Mouse (Mus musculus) mouse embryonic stem cell (cell line): ENCODE measurements around the gene Hdac4.

Source experiments
- in situ Hi-C, 2 experiments: fragments of 300-500 bp; cut with MboI; formaldehyde crosslinking; loops; 1 replicate in 1 of 2; 3 replicates in 1 of 2; pipeline ENCODE4 v1.14.3; 2019 to 2020; ENCODE audit warnings: low sequenced_read_pairs in 2 of 2, low pct_unique_long_range_greater_than_20kb in 1 of 2, mixed read lengths in 1 of 2; ENCODE audit not compliant: unreplicated experiment in 1 of 2

Gene Hdac4

DNA sequence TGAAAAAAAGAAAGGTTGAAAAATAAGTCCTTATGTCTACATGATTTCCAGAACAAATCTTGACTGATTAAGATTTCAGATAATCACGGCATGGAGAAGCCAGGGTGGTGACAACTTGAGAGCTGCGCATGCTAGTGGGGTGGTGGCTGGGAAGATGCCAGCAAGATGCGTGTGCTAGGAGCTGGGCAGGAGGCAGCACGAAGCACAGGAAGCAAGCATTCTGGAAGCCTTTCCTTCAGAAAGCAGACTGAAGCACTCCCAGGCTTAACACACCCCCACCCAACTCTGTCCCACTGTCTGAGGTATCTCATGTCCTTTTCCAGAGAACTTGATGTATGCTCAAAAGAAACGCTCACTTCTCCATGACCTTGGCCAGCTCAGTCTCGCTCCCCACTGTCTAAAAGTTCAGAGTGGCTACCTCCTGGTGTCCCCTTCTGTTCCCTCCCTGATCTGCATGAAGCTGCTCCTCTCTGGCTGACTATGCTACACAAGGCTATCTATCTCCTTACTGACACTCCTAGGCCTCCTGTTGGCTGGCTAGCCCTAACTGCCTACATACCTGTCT, 52.1 kb downstream of the Hdac4 start:
- in situ Hi-C loops: no loop called here

DNA sequence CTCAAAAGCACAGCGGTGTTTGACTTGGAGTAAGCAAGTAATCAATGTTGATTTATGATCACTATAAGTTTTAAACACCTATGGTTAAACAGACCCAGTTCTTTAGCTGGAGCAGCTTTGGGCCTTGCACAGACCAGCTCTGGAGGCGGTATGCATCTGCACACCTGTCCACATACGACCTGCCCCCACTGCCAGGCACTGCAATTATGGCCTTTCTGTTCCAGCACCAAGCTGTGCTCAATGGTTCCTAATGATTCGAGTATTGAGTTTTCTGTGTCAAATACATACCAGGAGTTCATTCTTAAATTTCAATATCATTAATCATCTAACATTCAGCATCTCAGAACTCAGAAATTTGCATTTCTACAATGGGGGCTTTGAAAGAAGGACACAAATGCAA, 52.7 kb downstream of the Hdac4 start:
- in situ Hi-C loops: no loop called here

DNA sequence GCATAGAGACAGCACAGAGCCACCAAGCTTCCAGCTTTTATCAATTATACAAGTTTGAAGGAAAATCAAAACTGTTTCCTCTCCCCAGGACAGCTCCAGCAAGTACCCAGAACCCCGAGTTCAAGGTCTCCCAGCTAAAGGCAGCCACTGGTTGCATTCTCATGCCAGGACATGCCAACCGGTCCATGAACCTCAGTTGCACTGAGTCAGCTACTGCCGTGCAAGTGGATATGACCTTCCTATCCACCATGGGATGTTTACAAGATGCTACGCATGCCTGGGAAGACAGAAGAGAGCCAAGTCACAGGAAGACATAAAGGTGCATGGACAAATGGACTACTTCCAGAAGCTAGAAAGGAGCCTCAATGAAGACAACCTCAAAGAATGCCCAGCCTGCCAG, 56.5 kb downstream of the Hdac4 start:
- in situ Hi-C loops: no loop called here

DNA sequence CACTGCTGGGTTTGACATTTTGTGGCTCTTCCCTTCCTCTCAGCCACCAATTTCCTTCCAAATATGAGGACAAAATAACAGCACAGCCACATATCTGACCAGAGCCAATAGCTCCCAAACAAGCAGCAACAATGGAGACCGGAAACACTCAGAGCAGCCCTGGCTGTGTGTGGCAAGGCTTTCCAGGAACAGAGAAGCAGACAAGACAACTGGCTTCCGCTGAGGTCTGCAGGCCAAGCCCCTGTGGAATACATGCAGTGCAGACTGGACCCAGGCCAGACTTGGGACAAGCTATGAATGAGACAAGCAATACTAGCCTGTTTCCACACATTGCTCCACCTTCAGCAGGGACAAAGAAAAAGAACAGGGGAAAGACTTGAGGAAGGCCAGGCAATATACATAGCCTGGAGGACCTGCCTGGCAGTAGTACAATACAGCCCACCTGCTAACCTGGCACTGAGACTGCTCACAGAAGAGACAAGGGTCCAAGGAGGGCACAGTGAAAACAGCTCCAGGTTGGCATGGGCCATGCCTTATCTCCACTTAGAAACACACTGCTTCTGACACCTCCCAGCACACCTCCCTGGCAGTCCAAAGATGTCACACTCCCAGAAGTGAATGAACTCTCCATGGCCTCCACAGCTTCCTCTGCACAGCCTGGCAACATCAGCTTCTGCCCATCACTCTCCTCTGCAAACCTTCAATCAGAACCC, 58.2 kb downstream of the Hdac4 start:
- in situ Hi-C loops: no loop called here

DNA sequence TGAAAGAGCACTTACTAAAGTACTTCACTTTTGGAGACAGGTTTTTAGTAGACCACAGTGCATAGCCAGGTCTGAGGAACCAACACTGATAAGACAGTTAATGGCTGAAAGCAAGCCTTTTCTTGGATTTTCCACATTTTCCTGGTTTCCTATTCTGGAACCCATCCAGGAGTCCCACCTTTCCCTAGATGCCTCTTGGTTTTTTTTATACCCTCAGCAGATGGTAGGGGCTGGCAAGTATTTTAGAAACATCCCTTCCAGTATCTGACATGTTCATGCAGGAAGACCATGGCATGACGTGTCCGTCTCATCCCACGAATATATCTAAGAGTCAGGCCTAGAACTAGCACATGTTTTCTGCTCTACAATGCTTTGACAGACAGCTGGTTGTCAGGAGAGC, 59.1 kb downstream of the Hdac4 start:
- in situ Hi-C loops: no loop called here

DNA sequence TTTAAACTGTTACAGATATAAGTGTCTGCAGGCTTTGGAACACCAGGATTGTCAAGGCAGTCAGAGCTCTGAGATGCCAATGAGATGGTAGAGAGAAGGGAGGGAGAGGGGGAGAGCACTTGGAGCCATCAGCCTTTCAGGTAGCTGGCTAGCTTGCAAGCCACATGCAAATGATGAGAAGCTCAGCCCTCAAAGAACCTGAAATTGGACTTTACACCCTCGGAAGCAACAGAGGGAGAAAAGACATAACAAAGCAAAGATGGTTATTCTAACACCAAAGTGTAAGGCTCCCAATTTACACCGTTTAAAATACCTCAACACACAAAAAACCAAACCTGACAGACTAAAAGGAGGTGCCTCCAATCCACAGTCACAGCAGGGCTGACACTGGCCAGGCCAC, 63.3 kb downstream of the Hdac4 start:
- in situ Hi-C loops: no loop called here

DNA sequence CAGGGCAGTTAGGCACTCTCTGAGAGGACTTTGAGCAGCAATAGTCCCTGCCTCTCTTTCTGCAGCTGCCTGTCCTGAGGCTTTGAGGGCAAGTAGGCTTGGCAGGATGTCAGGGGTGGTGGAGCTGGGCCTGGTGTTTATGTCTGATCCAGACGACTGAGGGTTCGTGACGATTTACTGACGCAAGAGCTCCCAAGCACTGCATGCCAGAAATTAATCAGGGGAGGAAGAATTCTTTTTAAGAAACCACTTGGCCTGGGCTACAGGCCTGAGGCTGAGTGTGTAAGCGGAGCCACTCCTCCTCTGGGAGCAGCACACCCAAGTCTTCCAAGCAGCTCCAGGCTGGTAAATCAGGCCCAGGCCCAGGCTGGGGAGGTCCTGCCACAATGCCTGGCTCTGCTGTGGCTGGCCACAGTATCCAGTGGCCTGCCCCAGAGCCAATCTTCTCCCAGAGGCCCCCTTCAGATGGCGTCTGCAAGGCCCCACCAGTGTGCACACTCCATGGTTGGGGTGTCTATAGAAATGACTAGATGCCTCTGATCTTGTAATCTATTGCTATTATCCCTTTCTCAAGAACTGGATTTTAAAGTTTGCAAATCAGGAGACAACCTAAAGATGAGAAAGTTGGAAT, 64.9 kb downstream of the Hdac4 start:
- in situ Hi-C loops: no loop called here

DNA sequence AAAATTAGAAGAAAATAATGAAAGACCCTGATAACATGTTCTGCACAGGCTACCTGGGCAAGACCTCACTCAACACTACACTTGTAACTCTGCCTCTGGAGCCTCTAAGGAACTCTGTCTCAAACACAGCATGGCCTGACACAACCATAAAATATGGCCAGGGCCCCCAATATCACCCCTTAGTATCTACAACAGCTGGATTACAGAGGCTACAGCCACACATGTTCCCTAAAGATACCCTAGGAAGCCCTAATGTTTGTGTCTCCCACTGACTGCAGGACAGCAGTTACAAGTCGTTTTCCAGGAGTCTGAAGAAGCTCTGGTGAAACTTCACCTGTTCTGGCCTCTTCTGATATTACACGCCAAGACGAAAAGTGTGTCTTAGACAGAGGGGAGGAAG, 65.7 kb downstream of the Hdac4 start:
- in situ Hi-C loops: no loop called here

DNA sequence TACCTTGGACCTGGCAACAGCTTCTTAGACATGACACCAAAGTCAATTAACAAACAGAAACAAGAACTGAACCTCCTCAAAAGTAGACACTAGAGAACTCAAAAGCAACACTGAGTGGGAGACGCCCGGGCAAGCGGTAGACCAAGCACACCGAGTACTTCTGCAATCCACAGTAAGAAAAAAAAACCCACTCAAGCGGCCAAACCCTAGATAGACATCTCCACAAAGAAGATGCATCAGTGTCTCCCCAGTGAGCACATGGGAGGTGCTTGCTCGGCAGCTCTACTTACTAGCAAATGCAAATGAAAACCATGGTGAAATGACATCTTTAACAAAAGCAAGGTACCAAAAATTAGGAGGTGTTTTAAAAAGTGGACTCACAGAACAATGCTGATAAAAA, 67.7 kb downstream of the Hdac4 start:
- in situ Hi-C loops: no loop called here

DNA sequence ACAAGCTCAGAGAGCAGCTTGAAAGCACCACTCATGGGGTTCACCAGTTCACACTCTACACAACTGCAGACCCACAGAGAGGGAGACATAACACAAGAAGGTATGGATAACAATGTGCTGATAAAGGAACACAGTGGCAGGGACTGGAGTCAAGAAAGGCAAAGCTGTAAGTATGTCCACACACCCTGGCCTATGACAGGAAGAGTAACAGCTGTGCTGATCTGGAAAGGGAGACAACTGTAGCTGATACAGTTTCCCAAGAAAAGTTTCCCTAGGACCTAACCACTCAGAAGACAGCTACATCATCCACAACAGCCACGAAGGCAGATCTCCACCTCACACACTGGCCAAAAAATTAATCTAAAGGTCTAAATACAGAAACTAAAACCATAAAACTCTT, 68.1 kb downstream of the Hdac4 start:
- in situ Hi-C loops: no loop called here

DNA sequence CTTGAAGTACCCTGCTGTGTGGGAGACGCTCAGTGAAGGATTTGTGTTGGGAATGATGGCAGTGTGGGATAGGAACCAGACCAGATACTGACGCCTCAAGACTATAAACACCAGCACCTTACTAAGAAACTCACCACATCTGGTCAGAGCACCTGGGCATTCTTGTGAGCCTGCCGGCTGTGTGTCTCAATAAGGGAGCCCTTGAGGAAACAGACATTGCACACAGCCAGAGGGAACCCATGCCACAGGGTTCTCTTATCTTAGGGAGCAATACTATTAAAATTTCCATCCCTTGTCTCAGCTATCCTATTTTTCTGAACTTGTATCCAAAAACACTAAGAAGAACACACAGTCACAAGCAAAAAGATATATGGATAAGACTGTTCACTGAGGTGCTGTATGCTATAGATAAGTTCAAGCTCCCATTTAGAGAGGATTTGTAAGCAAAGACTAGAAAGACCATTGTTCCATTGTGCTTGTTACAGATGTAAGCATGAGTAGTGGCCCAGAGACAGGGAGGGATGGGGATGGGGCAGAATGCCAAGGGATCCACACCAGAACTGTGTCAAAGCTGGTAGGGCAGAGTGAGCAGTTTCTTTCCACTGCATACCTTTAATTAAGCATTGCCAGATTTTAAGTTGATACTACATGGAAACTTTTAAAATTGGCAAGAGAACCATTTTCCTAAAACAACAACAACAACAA, 70.8 kb downstream of the Hdac4 start:
- in situ Hi-C loops: no loop called here

DNA sequence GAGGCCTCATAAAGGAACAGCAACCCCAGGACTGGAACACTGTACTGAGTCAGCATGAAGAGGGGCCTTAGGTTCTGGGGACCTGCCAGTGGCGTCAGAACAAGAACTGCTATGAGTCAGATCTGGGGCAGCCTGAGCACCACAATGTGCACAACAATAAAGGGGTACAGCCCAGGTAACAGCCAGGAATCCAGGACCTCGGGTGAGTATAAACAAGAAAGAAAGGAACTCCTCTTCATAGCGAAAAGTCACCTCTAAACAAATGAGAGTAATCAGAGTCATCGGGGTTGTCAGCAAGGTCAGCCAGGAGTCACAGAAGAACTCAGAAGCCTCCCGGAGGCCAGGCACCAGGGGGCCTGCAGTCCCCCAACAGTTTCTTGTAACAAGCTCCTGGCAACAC, 76.2 kb downstream of the Hdac4 start:
- in situ Hi-C loops: no loop called here

DNA sequence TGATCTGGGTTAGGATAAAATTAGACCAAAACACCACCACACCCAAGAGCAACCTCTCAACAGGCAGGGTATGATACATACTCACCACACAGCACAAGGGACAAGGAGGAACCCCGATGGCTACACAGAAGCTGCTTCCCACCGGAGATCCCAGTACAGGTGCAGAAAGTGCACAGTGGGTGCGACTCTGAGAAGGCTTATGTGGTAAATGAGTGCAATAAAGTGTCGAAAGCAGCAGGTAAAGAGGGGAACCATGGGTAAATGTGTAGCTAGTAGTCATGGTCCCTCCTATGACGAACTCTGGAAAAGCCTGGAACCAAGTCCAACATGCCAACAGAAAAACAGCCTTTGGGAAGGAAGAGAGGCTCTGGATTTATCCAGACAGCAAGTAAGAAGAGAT, 77.9 kb downstream of the Hdac4 start:
- in situ Hi-C loops: no loop called here

DNA sequence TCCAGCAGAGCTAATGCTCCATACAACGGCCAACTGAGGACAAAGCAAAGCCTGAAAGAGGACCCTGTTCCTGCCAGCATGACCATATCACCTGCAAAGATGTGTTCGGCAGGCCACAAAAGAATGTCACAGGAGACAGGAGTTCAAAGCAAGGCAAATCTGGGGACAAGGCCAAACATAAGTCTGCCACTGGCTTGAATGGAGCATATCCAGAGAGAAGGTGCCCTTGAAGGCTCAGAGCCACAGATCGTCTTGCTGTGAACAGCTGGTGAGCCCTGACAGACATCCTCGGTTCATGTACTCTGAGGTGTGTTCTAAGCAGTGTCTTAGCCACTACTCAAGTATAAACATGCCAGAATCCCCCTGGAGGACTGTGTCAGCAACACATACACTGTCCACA, 79.3 kb downstream of the Hdac4 start:
- in situ Hi-C loops: no loop called here

DNA sequence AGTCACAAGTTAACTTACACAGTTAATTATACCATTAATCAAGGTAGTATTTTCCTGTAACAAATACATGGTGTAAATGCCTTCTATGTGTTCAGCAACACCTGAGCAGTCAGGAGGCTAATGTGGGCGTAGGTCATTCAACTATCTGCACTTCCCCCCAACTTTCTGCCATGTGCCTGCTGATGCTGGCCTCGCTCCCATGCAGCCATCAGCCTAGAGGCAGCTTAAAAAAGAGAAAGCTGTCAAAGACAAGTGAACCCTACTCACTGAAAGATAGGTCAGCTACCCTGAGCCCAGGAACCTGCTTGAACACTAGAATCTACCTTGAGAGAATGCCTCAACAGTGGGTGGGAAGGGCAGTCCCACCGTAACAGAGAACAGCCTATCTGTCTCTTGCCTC, 81.4 kb downstream of the Hdac4 start:
- in situ Hi-C loops: no loop called here

DNA sequence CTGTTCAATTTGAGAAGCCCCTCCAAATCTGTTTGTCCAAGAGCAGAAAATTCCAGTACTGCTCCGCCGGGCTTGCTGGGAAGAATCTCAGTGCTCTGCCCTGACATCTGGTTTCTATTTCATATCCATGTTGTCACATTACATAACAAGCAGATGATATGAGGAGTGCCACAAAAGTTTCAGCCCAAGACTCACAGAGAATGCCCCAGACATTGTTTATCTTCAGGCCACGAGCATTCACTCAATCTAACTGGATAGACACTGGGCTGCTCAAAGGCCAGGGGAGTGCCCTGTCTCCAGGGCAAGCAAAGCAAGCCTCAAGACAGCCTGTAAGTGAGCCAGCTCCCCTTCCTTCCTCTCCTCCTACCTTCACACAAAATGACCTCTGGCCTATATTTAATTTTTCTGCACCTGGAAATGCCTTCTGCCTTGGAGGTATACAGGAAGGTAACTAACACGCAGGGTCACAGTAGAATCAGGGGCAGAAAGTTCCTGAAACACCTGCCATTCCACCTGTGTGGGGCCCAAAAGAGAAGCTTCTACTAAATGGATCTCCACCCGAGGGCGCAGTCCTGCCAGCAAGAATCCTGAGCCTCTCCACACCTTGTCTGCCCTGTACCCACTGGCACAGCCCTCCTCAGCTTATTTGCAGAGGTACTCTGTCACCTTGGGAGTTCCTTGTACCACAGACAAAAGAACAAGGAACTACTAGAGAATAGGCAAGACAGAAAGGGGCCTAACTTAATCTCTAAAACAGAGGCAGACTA, 82.1 kb downstream of the Hdac4 start:
- in situ Hi-C loops: no loop called here

DNA sequence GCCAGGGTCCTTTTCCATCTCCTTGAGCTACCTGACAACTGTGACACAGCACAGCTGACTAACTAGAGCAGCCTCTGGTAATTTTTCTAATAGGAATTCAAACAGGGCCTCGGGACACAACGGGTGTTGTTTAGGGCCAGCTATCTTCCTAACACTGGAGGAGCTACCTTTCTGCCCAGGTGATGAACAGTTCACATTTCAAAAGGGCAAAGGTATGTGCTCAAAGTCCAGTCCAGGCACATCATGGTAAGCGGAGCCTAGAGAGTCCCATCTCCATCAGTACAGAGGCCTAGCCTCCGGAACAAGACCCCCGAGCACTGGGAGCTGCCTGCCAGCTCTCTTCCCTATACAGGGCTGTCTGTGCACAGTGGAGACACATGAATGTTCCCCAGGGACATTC, 82.9 kb downstream of the Hdac4 start:
- in situ Hi-C loops: no loop called here

DNA sequence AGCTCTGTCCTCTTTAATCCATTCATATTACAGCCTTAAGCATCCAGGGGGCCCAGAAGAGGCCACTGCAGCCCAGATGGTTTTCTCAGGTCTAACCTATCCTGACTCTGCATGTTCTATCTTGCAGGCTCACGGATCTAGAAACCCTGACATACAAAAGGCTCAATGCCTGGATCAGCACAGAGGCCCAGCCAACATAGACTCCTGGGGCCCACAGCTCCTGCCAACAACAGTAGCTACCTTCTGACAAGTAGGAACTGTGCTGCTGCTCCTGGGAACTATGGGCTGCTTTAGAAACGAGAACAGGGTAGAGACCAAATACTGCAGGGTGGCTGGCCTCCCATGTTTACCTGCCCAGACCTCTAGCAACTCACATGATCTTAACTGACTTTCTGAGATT, 83.9 kb downstream of the Hdac4 start:
- in situ Hi-C loops: no loop called here

DNA sequence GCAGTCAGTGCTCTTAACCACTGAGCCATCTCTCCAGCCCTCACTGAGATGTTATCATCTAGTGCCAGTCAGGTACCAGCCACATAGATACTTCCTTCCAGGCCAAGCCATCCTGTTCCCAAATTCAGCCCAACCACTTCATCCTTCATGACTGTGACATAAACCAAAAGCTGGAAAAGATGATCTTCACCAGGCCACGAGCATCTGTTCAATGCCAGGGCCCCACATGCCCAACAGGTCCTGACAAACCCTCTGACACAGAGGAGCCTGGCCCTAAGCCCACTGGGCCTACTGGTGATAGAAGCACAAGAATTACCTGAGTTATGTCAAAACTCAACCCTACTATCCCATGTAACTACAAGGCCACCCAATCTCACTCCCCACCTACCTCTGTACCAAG, 84.5 kb downstream of the Hdac4 start:
- in situ Hi-C loops: no loop called here
